Mouse (Mus musculus): ENCODE data around the gene Lipi. TPM values are rescaled to one million over a fixed set of nuclear protein-coding genes. Genes with fewer than 3 reads are reported as not detected.

The Lipi gene
- polyA plus RNA-seq (2012; ENCODE audit: insufficient read depth, insufficient read length, missing spikeins): not detected in 2 replicates

DNA sequence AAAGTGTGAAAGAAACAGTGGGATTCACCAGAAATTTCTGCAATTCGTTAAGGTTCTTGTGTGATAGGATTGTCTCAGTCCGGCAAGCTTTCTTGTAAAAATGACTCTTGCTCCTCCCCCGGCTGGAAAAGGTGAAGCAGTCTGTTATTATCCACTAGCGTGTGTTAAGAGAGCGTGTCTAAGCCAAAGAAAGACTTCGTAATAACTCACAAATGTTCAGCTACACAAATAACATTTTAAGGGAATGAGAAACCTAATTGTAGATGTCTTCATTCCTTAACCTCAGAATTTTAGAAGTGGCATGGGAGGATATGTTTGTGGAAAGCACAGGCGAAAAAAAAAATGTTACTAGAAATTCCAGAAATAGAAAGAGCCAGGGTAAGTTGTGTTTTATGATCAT is at the start of gene Lipi:
Gene Lipi, minus strand, starts transcription at position 101 of the 400 bp plus-strand sequence.
- H3K27ac ChIP-seq (replicated peaks; ENCODE audit: low read depth, low read length): no peak within 1 kb of the TSS

DNA sequence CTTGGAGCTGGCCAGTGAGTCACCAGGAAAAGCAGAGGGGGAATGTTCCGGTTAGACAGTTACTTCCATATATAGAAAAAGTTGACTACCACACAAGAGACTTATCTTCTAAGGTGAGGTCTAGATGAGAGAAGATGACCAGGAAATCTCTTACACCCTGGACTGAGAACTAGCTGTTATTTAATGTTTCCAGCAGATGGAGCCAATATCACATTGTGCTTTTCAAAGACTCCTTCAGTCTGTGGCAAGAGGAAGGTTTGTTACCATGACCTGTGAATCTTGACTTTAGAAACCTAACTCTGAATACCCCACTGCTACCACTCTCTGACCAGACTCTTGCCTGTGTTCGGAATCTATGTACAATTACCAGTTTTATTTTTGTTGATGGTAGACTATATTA is 42.0 kb upstream of the Lipi start:
- Histone ChIP-seq H3K4me1 (ENCODE audit: control insufficient read depth, insufficient read depth, insufficient read length, low read length) (no peaks in the 10 kb centered on the region), H3K27ac (replicated peaks; ENCODE audit: low read depth, low read length) (no peak overlapping the region), H3K4me3 (ENCODE audit: insufficient read depth, low read depth, low read length) (no peak overlapping the region)

More for the DNA sequence above, at the start of gene Lipi:
- no peak within 1 kb of the TSS for H3K4me3 ChIP-seq (ENCODE audit: insufficient read depth, low read depth, low read length)
- H3K4me1 ChIP-seq (ENCODE audit: control insufficient read depth, insufficient read depth, insufficient read length, low read length): no peaks in the 10 kb centered on the region

DNA sequence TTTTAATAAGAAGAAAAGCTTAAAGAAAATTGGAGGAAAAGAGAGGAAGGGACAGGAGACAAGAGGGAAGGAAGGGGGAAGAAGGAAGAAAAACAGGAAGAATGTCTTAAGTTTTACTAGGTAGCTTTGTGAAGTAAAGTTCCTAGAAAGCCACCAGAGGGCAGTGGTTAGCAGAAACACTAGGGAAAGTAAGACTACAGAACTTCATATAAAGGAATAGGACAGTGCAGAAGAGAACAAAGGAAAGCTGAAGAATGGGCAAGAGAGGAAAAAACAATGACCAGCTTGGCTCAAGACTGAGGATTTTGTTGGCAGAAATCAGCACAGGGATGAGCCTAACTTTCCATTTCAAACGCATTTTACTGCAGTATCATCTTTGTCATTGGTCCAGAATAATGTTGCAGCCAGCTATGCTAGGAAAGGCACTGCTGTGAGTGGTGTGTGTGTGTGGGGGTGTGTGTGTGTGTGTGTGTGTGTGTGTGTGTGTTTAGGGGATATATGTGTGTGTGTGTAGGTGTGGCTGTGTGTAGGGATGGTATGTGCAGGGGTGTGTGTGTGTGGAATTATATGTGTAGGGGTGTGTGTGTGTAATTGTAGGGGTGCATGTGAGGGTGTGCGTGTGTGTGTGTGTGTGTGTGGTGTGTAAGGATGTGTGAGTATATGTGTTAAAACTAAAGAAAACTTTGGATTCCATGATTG is 31.9 kb upstream of the Lipi start:
- no peak overlapping the region for H3K27ac ChIP-seq (replicated peaks; ENCODE audit: low read depth, low read length)
- H3K4me1 ChIP-seq (ENCODE audit: control insufficient read depth, insufficient read depth, insufficient read length, low read length): no peaks in the 10 kb centered on the region
- no peak overlapping the region for H3K4me3 ChIP-seq (ENCODE audit: insufficient read depth, low read depth, low read length)

DNA sequence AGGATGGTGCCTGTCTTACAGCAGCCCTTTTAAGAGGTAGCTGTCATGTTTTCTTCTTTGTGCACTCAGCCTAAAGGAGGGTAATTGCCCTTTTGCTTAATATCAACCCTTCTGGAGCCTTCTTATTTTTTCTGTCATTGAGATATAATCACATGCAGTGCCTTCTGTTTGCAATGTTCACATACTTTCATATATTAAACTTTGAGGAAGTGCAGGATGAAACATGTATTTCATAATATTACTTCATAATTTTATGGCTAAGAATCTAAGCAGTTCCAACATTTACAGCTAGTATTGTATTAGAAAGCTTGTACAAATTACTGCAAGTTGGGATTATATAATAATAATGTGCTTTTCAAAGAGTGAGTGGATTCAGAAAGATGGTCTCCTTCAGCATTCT is 26.7 kb upstream of the Lipi start:
- no peaks in the 10 kb centered on the region for H3K4me1 ChIP-seq (ENCODE audit: control insufficient read depth, insufficient read depth, insufficient read length, low read length)
- H3K27ac ChIP-seq (replicated peaks; ENCODE audit: low read depth, low read length): no peak overlapping the region
- H3K4me3 ChIP-seq (ENCODE audit: insufficient read depth, low read depth, low read length): no peak overlapping the region

DNA sequence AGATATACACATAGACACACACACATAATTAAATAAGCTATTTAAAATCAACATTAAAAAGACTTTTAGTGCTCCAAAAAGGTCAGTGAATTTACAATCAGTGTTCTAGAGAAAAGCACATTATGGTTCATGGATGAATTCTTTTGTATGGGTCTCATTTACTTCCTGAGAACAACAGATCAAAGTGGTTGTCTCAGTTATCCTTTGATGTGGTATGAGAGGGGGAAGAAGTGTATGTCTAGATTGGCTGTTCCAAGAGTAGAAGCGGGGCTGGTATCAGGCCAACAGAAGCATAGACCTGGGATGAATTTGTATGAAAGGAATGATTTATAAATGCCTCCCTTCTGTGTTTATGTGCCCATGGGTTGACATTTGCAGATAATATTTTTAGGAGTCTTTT is 20.6 kb upstream of the Lipi start:
- Histone ChIP-seq H3K4me3 (ENCODE audit: insufficient read depth, low read depth, low read length) (no peak overlapping the region), H3K27ac (replicated peaks; ENCODE audit: low read depth, low read length) (no peak overlapping the region), H3K4me1 (ENCODE audit: control insufficient read depth, insufficient read depth, insufficient read length, low read length) (no peaks in the 10 kb centered on the region)

DNA sequence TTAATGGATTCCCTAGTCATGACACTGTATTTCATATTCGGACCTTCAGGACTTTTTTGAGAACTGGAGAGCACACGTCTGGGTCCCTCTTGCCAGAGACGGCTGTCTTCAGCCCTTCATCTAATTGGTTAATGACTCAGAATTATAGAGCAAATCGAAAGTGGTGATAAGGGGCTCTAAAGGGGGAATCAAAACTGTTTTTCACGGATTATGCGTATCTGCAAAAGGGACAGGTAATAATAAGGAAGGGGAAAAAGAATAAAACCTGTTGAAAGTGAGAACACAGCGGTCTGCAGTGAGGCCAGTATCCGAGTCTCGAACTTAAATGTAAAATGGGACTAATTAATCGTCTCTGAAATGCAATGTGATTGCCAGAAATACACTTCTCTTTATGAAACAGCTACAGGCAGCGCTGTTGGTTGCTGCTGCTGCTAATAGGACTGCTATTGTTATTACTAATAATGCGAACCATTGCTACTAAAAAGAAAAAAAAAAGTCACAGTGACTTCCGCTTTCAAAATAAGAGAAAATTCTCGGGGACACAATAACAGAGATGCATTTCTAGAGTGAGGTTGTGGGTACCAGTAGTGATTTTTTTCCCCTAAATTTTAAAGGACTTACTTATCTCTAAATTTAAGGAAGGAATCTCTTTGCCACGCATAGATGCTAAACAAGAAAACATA is 7.8 kb upstream of the Lipi start:
- H3K4me3 ChIP-seq (ENCODE audit: insufficient read depth, low read depth, low read length): peak overlapping the region; percentile 84
- H3K4me1 ChIP-seq (ENCODE audit: control insufficient read depth, insufficient read depth, insufficient read length, low read length): no peaks in the 10 kb centered on the region
- no peak overlapping the region for H3K27ac ChIP-seq (replicated peaks; ENCODE audit: low read depth, low read length)

DNA sequence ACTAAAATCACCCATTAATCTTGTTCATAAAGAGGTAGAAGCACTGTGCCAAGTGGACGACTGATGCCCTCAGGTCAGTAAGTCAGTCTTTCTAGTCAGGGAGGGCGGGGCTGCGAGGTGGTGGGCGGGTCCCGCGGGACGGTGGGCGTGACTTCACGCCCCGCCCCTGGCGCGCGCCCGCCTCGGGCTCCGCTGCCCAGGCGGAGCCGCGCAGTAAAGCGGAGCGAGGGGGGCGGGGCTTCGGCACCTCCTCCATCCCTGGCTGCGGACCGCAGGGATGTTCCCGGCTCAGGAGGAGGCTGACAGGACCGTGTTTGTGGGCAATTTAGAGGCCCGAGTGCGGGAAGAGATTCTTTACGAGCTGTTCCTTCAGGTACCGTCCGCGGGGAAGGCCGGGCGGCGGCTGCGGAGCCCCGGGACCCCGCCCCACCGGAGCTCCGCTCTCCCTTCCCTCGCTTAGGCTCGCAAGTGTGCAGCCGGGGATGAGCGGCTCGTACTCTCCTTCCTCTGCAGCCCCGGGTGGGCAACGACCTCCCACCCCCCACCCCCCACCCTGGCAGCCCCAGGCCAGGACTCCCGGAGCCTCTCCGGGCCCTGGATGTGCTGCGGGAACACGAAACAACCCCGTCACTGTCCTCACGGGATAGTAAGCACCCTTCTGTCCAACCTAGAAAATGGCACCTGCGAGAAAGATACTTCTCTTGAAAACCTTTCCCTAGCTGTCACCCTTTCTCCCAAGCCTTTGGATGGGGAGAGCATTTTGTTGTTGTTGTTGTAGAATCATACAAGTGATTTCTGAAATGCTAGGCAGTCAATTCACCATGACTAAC is 7.0 kb upstream of the Lipi start, which contains the start of gene Rbm11:
Gene Rbm11, plus strand, starts transcription at position 174 of the 830 bp plus-strand sequence.
- Histone ChIP-seq H3K4me3 (ENCODE audit: insufficient read depth, low read depth, low read length) (peak within 1 kb of the TSS; percentile 84), H3K4me1 (ENCODE audit: control insufficient read depth, insufficient read depth, insufficient read length, low read length) (no peaks in the 10 kb centered on the region), H3K27ac (replicated peaks; ENCODE audit: low read depth, low read length) (no peak within 1 kb of the TSS)

DNA sequence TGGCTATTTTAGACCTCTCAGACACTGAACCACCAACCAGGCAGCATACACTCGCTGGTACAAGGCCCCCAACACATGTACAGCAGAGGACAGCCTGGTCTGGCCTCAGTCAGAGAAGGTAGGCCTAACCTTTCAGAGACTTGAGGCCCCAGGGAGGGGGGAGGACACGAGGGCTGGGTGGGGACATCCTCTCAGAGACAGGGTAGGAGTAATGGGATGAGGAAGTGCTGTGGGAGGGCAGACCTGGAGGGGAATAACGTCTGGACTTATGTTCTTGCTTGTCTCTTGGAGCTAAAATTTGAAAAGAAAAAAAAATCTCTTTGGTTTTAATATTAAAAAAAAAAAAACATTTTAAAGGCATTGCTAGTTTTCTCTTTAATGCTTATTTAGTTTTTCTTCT is 605 bp upstream of the Lipi start:
- Histone ChIP-seq H3K4me1 (ENCODE audit: control insufficient read depth, insufficient read depth, insufficient read length, low read length) (no peaks in the 10 kb centered on the region), H3K4me3 (ENCODE audit: insufficient read depth, low read depth, low read length) (no peak overlapping the region), H3K27ac (replicated peaks; ENCODE audit: low read depth, low read length) (no peak overlapping the region)

DNA sequence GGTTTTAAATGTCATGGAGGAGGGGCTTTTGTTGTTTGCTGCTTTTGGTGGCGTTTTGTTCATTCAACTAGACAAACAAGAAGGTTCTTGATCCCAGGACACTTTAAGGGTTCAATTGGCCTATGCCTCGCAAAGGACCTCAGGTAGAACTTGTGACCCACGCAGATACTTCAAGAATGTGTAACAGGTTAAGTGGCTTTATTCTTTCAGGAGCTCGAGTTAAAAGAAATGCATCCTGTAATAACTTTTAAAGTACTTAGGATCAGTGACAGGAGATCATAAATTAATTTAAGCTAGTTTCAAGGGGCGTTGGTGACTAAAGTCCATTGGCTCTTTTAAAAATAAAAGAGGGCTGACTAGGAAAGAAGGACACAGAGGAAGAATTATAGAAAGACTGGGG is 3.6 kb downstream of the Lipi start:
- Histone ChIP-seq H3K4me1 (ENCODE audit: control insufficient read depth, insufficient read depth, insufficient read length, low read length) (no peaks in the 10 kb centered on the region), H3K27ac (replicated peaks; ENCODE audit: low read depth, low read length) (no peak overlapping the region), H3K4me3 (ENCODE audit: insufficient read depth, low read depth, low read length) (no peak overlapping the region)

DNA sequence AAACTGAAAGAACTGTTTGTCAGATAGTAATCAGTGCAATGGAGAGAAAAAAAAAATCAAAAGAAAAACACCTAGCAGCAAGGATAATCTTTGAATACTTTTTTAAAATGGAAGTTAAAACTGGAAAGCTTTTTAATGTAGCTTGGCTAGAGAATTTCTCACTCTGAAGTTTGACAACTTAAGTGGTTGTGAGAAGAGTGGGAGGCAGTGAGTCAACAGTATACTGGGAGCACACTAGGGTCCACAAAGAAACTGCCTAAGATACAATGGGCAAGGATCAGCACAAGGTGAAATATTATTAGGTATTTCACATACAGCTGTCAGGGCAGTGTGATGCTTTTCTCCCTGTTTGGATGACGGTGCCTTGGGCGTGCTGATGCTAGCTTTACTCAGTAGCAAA is 23.0 kb downstream of the Lipi start:
- no peak overlapping the region for H3K27ac ChIP-seq (replicated peaks; ENCODE audit: low read depth, low read length)
- no peaks in the 10 kb centered on the region for H3K4me1 ChIP-seq (ENCODE audit: control insufficient read depth, insufficient read depth, insufficient read length, low read length)

DNA sequence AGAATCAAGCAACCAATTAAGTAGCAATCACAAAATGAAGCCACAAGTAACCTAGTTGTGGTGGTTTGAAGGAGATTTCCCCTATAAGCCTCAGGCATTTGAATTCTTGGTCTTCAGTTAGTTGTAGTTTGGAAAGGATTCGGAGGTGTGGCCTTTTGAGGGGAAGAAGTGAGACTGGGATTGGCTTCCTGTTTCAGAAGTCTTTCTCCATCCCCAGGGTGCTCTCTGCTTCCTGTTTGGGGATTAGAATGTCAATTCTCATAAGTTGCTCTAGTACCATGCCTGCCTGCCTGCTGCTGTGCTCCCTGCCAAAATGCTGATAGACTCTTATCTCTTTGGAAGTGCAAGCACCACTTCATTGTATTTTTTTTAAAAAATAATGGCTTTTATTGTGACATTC is 40.6 kb downstream of the Lipi start:
- Histone ChIP-seq H3K27ac (replicated peaks; ENCODE audit: low read depth, low read length) (no peak overlapping the region), H3K4me1 (ENCODE audit: control insufficient read depth, insufficient read depth, insufficient read length, low read length) (no peaks in the 10 kb centered on the region), H3K4me3 (ENCODE audit: insufficient read depth, low read depth, low read length) (no peak overlapping the region)

More for the DNA sequence above, 23.0 kb downstream of the Lipi start:
- H3K4me3 ChIP-seq (ENCODE audit: insufficient read depth, low read depth, low read length): no peak overlapping the region

DNA sequence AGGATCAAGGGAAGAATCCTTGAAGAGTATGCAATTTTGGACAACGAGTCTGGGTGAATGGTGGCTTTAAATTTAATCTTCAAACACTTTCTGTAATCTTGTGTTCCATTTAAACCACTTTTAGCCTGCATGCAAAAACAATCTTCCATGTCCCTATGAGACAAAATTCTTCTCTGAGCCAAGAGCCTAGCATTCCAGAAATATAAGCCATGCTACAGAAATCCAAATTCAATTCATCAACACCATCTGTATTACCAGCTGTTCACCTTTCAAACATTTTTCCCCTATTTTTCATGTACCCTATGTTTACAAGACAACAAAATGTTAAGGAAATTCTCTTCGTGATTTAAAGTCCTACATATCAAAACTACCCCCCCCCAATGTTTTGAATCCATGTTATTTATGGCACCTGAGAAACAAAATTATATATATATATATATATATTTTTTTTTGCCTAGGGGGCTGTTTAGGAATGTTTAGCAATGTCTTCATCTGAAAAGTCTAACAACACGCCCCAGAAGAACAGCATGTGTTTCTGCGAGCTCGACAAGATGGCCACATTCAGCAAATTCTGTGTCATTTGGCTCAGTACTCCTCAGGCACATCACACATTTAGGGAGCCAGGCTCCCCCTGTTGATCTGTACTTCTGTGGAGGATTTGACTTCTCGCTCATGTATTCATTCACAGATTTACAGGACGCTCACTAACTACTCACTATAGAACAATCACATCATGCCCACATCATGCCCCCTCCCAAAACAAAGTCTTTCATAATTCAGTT is 47.9 kb downstream of the Lipi start:
- Histone ChIP-seq H3K27ac (replicated peaks; ENCODE audit: low read depth, low read length) (no peak overlapping the region), H3K4me1 (ENCODE audit: control insufficient read depth, insufficient read depth, insufficient read length, low read length) (no peaks in the 10 kb centered on the region), H3K4me3 (ENCODE audit: insufficient read depth, low read depth, low read length) (no peak overlapping the region)

DNA sequence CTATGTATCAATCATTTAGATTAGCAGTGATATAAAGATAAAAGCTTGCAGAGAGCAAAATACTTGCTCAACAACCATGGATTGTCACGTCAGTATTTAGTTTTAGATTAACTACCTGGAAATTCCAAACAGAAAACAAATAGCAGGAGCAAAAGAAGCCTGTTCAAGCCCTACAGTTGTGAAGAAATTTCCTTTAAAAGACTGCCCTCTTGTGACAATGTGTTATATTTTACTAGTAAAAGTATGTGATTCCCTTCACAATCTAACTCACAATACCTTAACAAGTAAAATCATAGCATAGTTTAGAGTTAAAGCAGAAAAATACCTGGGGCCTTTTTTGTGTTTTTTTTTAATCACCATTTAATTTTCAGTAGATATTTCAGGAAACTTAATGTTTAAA is 54.2 kb downstream of the Lipi start:
- no peaks in the 10 kb centered on the region for H3K4me1 ChIP-seq (ENCODE audit: control insufficient read depth, insufficient read depth, insufficient read length, low read length)
- H3K27ac ChIP-seq (replicated peaks; ENCODE audit: low read depth, low read length): no peak overlapping the region
- no peak overlapping the region for H3K4me3 ChIP-seq (ENCODE audit: insufficient read depth, low read depth, low read length)

DNA sequence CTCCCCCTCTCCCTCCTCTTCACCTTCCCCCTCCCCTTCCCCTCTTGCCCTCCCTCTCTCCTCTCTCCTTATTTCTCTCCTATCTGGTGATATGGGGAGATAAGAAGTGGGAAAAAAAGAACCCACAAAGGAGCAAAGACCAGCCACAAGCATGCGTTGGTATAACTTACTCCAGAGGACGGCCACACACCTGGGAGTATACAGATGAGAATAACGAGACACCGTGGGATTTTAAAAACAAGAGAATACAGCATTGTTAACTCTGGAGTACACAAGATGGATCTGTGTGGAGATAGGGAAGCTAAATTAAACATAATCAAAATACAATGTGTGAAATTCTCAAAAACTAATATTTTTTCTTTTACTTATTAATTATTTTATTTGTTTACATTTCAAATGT is 89.3 kb downstream of the Lipi start:
- Histone ChIP-seq H3K4me1 (ENCODE audit: control insufficient read depth, insufficient read depth, insufficient read length, low read length) (no peaks in the 10 kb centered on the region), H3K4me3 (ENCODE audit: insufficient read depth, low read depth, low read length) (no peak overlapping the region), H3K27ac (replicated peaks; ENCODE audit: low read depth, low read length) (no peak overlapping the region)
